Mouse (Mus musculus) embryonic facial prominence, embryonic 13.5 days (tissue): Measurements from ENCODE around the gene Pld2. TPM values are rescaled to one million over a fixed set of nuclear protein-coding genes. Genes with fewer than 3 reads are reported as not detected.
A peak's percentile ranks its signal among the peaks of the same experiment; 100 is the strongest.

Experiments
- ATAC-seq: fragments of 200-750 bp; cut with Nextera tagmentation; 2 replicates; pipeline ENCODE4 v1.8.0; 2017; ENCODE audit warnings: low read depth; ENCODE audit not compliant: insufficient number of reproducible peaks, insufficient read depth, low FRiP score, low TSS enrichment
- H3K27ac ChIP-seq: fragments of 300-500 bp; sonication (generic); 2 replicates; pipeline ENCODE4 v1.5.1; 2015; ENCODE audit warnings: moderate library complexity, mild to moderate bottlenecking, inconsistent platforms
- H3K27me3 ChIP-seq: fragments of 300-500 bp; sonication (generic); 2 replicates; pipeline ENCODE4 v1.6.1; 2015; ENCODE audit warnings: mild to moderate bottlenecking, inconsistent platforms
- H3K36me3 ChIP-seq: fragments of 300-500 bp; sonication (generic); 2 replicates; pipeline ENCODE4 v1.6.1; 2015; ENCODE audit warnings: mild to moderate bottlenecking, inconsistent platforms
- H3K4me1 ChIP-seq: fragments of 300-500 bp; sonication (generic); 2 replicates; pipeline ENCODE4 v1.6.1; 2015; ENCODE audit warnings: inconsistent platforms
- H3K4me2 ChIP-seq: fragments of 300-500 bp; sonication (generic); 2 replicates; pipeline ENCODE4 v1.6.1; 2015; ENCODE audit warnings: moderate library complexity, mild to moderate bottlenecking, inconsistent platforms
- H3K4me3 ChIP-seq: fragments of 300-500 bp; sonication (generic); 2 replicates; pipeline ENCODE4 v1.5.1; 2015; ENCODE audit warnings: mild to moderate bottlenecking, inconsistent platforms
- H3K9ac ChIP-seq: fragments of 300-500 bp; sonication (generic); 2 replicates; pipeline ENCODE4 v1.6.1; 2015; ENCODE audit warnings: mild to moderate bottlenecking, inconsistent platforms
- H3K9me3 ChIP-seq: fragments of 300-500 bp; sonication (generic); 2 replicates; pipeline ENCODE4 v1.6.1; 2016; ENCODE audit warnings: inconsistent platforms
- WGBS: fragments of 180-500 bp; shearing (Covaris S2); methylation state at CpG from one replicate; pipeline ENCODE4 v1.1.7; 2015; ENCODE audit warnings: mixed read lengths; 5-methylcytosine and 5-hydroxymethylcytosine counted together
- polyA plus RNA-seq: library from polyadenylated mRNA; unstranded; fragments of >200 nt; fragmentation: Nextera tagmentation; extraction: Ambion mirVana; gene quantifications from 2 replicates; pipeline ENCODE4 v1.2.1, GENCODE M21; 2015

The Pld2 gene
- polyA plus RNA-seq, 1 experiment from 2014 or later: 5.3 TPM

- no peak for ATAC-seq
- Histone ChIP-seq H3K4me2 (no peak overlapping the region), H3K9me3 (no peaks in the 10 kb centered on the region), H3K27ac (no peak overlapping the region), H3K9ac (peak overlapping the region; percentile 1; the same call in 1 of the 2 replicates), H3K4me3 (no peak overlapping the region), H3K4me1 (peaks cover 8% of the 10 kb centered on the region; the same call in 1 of the 2 replicates), H3K36me3 (peaks cover 35% of the 10 kb centered on the region), H3K27me3 (no peaks in the 10 kb centered on the region)
- WGBS: 60% methylated on average over 2 of the region's 2 CpGs
Observed at GRCm38 (mm10) chr11:70595638-70596037, 55.8 kb downstream of the Pld2 start.

DNA sequence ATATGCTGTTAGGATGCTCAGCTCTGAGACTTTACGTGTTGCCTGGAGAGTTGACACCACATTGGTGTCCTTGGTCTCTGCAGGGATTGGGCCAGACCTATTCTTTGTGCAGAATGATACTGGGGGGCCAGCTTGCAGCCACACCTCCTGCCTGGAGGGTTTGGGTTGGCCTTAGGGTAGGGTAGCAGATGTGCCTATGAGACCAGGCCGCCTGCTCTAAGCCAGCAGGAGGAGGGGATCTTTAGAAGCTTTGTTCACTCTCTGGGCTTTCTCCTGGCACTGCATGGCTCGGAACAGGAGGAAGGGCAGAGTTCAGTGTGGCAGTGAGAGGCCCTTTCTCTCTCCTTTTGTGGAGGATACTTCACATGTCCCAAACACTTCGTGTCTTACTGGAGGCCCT is 56.2 kb downstream of the Pld2 start:
- no peak overlapping the region for H3K27ac ChIP-seq
- H3K4me3 ChIP-seq: no peak overlapping the region
- WGBS: 49% methylated on average over 4 of the region's 4 CpGs
- ATAC-seq: no peak
- no peak overlapping the region for H3K4me2 ChIP-seq
- H3K9me3 ChIP-seq: no peaks in the 10 kb centered on the region
- peak overlapping the region; percentile 1; the same call in 1 of the 2 replicates for H3K9ac ChIP-seq
- peaks cover 8% of the 10 kb centered on the region; the same call in 1 of the 2 replicates for H3K4me1 ChIP-seq
- no peaks in the 10 kb centered on the region for H3K27me3 ChIP-seq
- H3K36me3 ChIP-seq: peaks cover 35% of the 10 kb centered on the region

DNA sequence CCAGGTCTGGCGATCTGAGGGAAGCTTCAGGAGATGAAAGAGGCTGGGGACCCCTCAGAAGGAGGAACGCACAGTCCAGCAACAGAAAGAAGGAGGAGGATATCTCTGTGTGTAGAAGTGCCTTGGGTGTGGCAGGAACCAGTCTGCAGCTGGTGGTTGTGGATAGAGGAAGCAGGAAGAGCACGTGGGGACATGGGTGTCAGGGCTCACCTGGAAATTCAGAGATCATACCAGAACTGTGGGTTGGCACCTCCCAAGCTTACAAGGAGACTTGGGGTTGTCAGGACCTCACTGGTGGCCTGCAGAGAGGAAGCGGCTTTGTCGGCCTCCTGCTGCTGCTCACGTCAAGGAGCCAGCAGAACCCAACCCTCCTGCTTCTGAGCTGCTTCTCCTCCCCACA is 57.4 kb downstream of the Pld2 start:
- Histone ChIP-seq H3K4me2 (no peak overlapping the region), H3K4me3 (no peak overlapping the region), H3K27ac (no peak overlapping the region), H3K27me3 (no peaks in the 10 kb centered on the region), H3K4me1 (peaks cover 5% of the 10 kb centered on the region; the same call in 1 of the 2 replicates), H3K9ac (no peak overlapping the region), H3K36me3 (peaks cover 47% of the 10 kb centered on the region), H3K9me3 (no peaks in the 10 kb centered on the region)
- ATAC-seq: no peak
- 87% methylated on average over 6 of the region's 6 CpGs for WGBS

DNA sequence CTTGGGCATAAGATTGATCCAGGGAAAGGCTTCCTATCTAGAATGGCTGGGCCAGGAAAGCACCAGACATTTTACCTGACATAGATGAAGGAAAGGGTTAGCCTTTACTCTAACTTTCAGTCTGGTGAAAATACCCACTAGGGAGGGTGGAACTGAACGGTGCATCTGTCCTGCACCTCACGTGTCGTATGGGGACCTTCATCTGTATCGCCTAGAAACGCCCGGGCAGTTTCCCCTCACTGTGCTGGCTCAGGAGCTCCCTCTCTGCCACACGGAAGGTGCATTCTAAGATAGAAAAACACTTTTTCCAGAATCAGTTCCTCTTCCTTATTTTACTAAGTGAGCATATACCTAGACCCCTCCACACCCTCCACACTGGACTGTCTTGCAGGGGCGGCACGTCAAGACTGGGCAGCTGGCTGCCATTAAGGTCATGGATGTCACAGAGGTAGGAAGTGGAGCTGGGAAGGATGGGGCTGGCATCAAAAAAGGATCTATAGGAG is 58.6 kb downstream of the Pld2 start:
- Histone ChIP-seq H3K27me3 (no peaks in the 10 kb centered on the region), H3K36me3 (peaks cover 57% of the 10 kb centered on the region), H3K9ac (no peak overlapping the region), H3K4me1 (peaks cover 5% of the 10 kb centered on the region; the same call in 1 of the 2 replicates), H3K27ac (no peak overlapping the region), H3K4me3 (no peak overlapping the region), H3K9me3 (no peaks in the 10 kb centered on the region), H3K4me2 (no peak overlapping the region)
- WGBS: 86% methylated on average over 9 of the region's 9 CpGs
- ATAC-seq: no peak

GRCm38 (mm10) chr11:70605024-70605566 is 65.2 kb downstream of the Pld2 start:
- 65% methylated on average over 14 of the region's 14 CpGs for WGBS
- Histone ChIP-seq H3K4me2 (no peak overlapping the region), H3K27me3 (no peaks in the 10 kb centered on the region), H3K9me3 (no peaks in the 10 kb centered on the region), H3K9ac (no peak overlapping the region), H3K4me3 (no peak overlapping the region), H3K36me3 (peaks cover 86% of the 10 kb centered on the region), H3K27ac (no peak overlapping the region), H3K4me1 (no peaks in the 10 kb centered on the region)
- no peak for ATAC-seq

DNA sequence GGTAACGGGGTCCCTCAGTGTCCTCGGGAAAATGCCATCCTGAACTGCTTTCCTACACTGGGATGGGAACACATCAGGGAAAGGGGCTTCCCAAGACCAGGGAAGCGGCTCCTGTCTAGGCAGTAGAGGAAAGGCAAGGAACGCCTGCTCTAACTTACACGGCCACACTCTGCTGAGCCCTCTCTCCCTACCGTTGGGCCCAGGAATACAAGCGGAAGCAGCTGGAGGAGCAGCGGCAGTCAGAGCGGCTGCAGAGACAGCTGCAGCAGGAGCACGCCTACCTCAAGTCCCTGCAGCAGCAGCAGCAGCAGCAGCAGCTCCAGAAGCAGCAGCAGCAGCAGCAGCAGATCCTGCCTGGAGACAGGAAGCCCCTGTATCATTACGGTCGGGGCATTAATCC is 66.9 kb downstream of the Pld2 start:
- no peak for ATAC-seq
- no peak overlapping the region for H3K4me2 ChIP-seq
- H3K27ac ChIP-seq: no peak overlapping the region
- no peaks in the 10 kb centered on the region for H3K9me3 ChIP-seq
- H3K27me3 ChIP-seq: no peaks in the 10 kb centered on the region
- H3K36me3 ChIP-seq: peaks cover 96% of the 10 kb centered on the region
- H3K4me1 ChIP-seq: no peaks in the 10 kb centered on the region
- 63% methylated on average over 12 of the region's 12 CpGs for WGBS
- H3K9ac ChIP-seq: no peak overlapping the region
- H3K4me3 ChIP-seq: no peak overlapping the region

- H3K27ac ChIP-seq: no peak overlapping the region
- no peaks in the 10 kb centered on the region for H3K27me3 ChIP-seq
- no peak overlapping the region for H3K4me3 ChIP-seq
- no peak overlapping the region for H3K4me2 ChIP-seq
- peaks cover 95% of the 10 kb centered on the region for H3K36me3 ChIP-seq
- H3K9ac ChIP-seq: no peak overlapping the region
- no peaks in the 10 kb centered on the region for H3K9me3 ChIP-seq
- no peaks in the 10 kb centered on the region for H3K4me1 ChIP-seq
- no peak for ATAC-seq
- WGBS: 87% methylated on average over 9 of the region's 9 CpGs
Observed at GRCm38 (mm10) chr11:70607611-70608010, 67.7 kb downstream of the Pld2 start.

Other genes starting within 250 kb of the Pld2 start
- 0.32 and 0.67 TPM in 2 replicates for gene Alox12e, start 217.4 kb upstream of the Pld2 start, polyA plus RNA-seq
- 0.87 and 1.3 TPM in 2 replicates for gene Alox15, start 188.0 kb upstream of the Pld2 start, polyA plus RNA-seq
- gene Pelp1, start 130.0 kb upstream of the Pld2 start, polyA plus RNA-seq: 37.1 and 42.1 TPM in 2 replicates
- gene Arrb2, start 107.4 kb upstream of the Pld2 start, polyA plus RNA-seq: 18.1 and 19.4 TPM in 2 replicates
- gene Med11, start 88.1 kb upstream of the Pld2 start, polyA plus RNA-seq: 40.8 and 44.7 TPM in 2 replicates
- 0.59 and 0.78 TPM in 2 replicates for gene Zmynd15, start 80.6 kb upstream of the Pld2 start, polyA plus RNA-seq
- 2.4 and 2.6 TPM in 2 replicates for gene Cxcl16, start 80.1 kb upstream of the Pld2 start, polyA plus RNA-seq
- gene Tm4sf5, start 34.8 kb upstream of the Pld2 start, polyA plus RNA-seq: 0.69 TPM in 1 of 2 replicates, not detected in the other
- 0.56 TPM in 1 of 2 replicates, not detected in the other for gene Vmo1, start 25.4 kb upstream of the Pld2 start, polyA plus RNA-seq
- gene Gltpd2, start 20.9 kb upstream of the Pld2 start, polyA plus RNA-seq: 0.45 TPM in 1 of 2 replicates, not detected in the other
- gene Psmb6, start 14.7 kb upstream of the Pld2 start, polyA plus RNA-seq: 837 and 839 TPM in 2 replicates
- gene Gm40193, start 7.1 kb upstream of the Pld2 start, polyA plus RNA-seq: not detected in 2 replicates
- 14.6 and 16.5 TPM in 2 replicates for gene Mink1, start 22.8 kb downstream of the Pld2 start, polyA plus RNA-seq
- gene 4930544D05Rik, start 75.8 kb downstream of the Pld2 start, polyA plus RNA-seq: not detected in 2 replicates
- gene Chrne, start 79.2 kb downstream of the Pld2 start, polyA plus RNA-seq: not detected in 2 replicates
- gene Gp1ba, start 99.1 kb downstream of the Pld2 start, polyA plus RNA-seq: 0.10 and 0.37 TPM in 2 replicates
- gene Rnf167, start 107.2 kb downstream of the Pld2 start, polyA plus RNA-seq: 131 and 135 TPM in 2 replicates
- gene Slc25a11, start 107.4 kb downstream of the Pld2 start, polyA plus RNA-seq: 167 and 170 TPM in 2 replicates
- 1,478 and 1,672 TPM in 2 replicates for gene Pfn1, start 114.6 kb downstream of the Pld2 start, polyA plus RNA-seq
- gene Eno3, start 117.1 kb downstream of the Pld2 start, polyA plus RNA-seq: 18.3 and 19.7 TPM in 2 replicates
- gene Spag7, start 129.4 kb downstream of the Pld2 start, polyA plus RNA-seq: 159 and 163 TPM in 2 replicates
- 13.4 TPM in 2 replicates for gene Camta2, start 148.0 kb downstream of the Pld2 start, polyA plus RNA-seq
- gene Inca1, start 160.1 kb downstream of the Pld2 start, polyA plus RNA-seq: 1.1 and 1.3 TPM in 2 replicates
- gene Kif1c, start 160.5 kb downstream of the Pld2 start, polyA plus RNA-seq: 4.2 and 4.5 TPM in 2 replicates
- 6.0 and 7.6 TPM in 2 replicates for gene Zfp3, start 224.1 kb downstream of the Pld2 start, polyA plus RNA-seq